Mouse (Mus musculus) T-cell, adult 2 months (primary cell): Measurements from ENCODE around the gene Use1.

Experiments used
- DNase-seq: peaks from one replicate; pipeline ENCODE4 v3.0.0; 2022; ENCODE audit warnings: low spot score

The Use1 gene

GRCm38 (mm10) chr8:71376423-71377030 lies 9.9 kb downstream of the Use1 start:
- DNase-seq: no peak

GRCm38 (mm10) chr8:71379008-71379407 lies 12.4 kb downstream of the Use1 start:
- DNase-seq: no peak

- DNase-seq: no peak
These were observed 12.9 kb downstream of the Use1 start for GRCm38 (mm10) chr8:71379512-71380075.

GRCm38 (mm10) chr8:71380178-71381171 lies 13.8 kb downstream of the Use1 start:
- DNase-seq: no peak

GRCm38 (mm10) chr8:71381421-71381970 lies 14.8 kb downstream of the Use1 start, which contains the start of gene Nr2f6:
Gene Nr2f6, minus strand, starts transcription at chr8:71381960.
- DNase-seq: no peak

- peak; percentile 60 for DNase-seq
These were observed 15.6 kb downstream of the Use1 start for GRCm38 (mm10) chr8:71381971-71382961.

- DNase-seq: no peak
These were observed 16.7 kb downstream of the Use1 start for GRCm38 (mm10) chr8:71383396-71383795.

GRCm38 (mm10) chr8:71383860-71384259 lies 17.2 kb downstream of the Use1 start:
- no peak for DNase-seq

GRCm38 (mm10) chr8:71385212-71385835 lies 18.7 kb downstream of the Use1 start:
- DNase-seq: no peak

- DNase-seq: no peak
These were observed 21.6 kb downstream of the Use1 start for GRCm38 (mm10) chr8:71388267-71388666.

- DNase-seq: no peak
These were observed 25.0 kb downstream of the Use1 start for GRCm38 (mm10) chr8:71391696-71392095.

- no peak for DNase-seq
These were observed 25.7 kb downstream of the Use1 start for GRCm38 (mm10) chr8:71392391-71392790.

- DNase-seq: no peak
These were observed 26.2 kb downstream of the Use1 start for GRCm38 (mm10) chr8:71392871-71393270.

- no peak for DNase-seq
These were observed 27.8 kb downstream of the Use1 start for GRCm38 (mm10) chr8:71394481-71394880.

GRCm38 (mm10) chr8:71395071-71395470 lies 28.4 kb downstream of the Use1 start:
- DNase-seq: no peak

- DNase-seq: no peak
These were observed 29.0 kb downstream of the Use1 start, which contains the start of gene Ushbp1 for GRCm38 (mm10) chr8:71395629-71396028. Gene Ushbp1, minus strand, starts transcription at chr8:71395802.

GRCm38 (mm10) chr8:71396639-71397305 lies 30.1 kb downstream of the Use1 start, which contains the start of gene Babam1:
Gene Babam1, plus strand, starts transcription at chr8:71396861.
- peak; percentile 90 for DNase-seq

- DNase-seq: no peak
These were observed 31.1 kb downstream of the Use1 start for GRCm38 (mm10) chr8:71397701-71398100.

- DNase-seq: no peak
These were observed 34.2 kb downstream of the Use1 start for GRCm38 (mm10) chr8:71400826-71401225.

GRCm38 (mm10) chr8:71401454-71401853 lies 34.8 kb downstream of the Use1 start:
- no peak for DNase-seq
